Mouse (Mus musculus) neutrophil, adult 5-6 weeks (primary cell): ENCODE measurements around the gene Arr3. TPM values are rescaled to one million over a fixed set of nuclear protein-coding genes. Genes with fewer than 3 reads are reported as not detected.

Experiments
- total RNA-seq: library from RNA; stranded (forward); fragments of 200-1000 nt; gene quantifications from 2 replicates; pipeline ENCODE4 v1.2.3, GENCODE M21; 2017

The Arr3 gene
- total RNA-seq, 1 experiment from 2014 or later = not detected

Other genes starting within 250 kb of the Arr3 start
- gene Otud6a, start 176.5 kb upstream of the Arr3 start, total RNA-seq = not detected in 2 replicates
- gene Awat2, start 162.8 kb upstream of the Arr3 start, total RNA-seq = 0.35 and 1.6 TPM in 2 replicates
- 67.4 and 67.7 TPM in 2 replicates for gene Igbp1, start 111.2 kb upstream of the Arr3 start, total RNA-seq
- gene Dgat2l6, start 80.7 kb upstream of the Arr3 start, total RNA-seq = not detected in 2 replicates
- gene Awat1, start 33.2 kb upstream of the Arr3 start, total RNA-seq = not detected in 2 replicates
- not detected in 2 replicates for gene P2ry4, start 10.6 kb upstream of the Arr3 start, total RNA-seq
- gene Kif4, start 20.2 kb downstream of the Arr3 start, total RNA-seq = 1.1 and 2.1 TPM in 2 replicates
- 10.8 and 12.9 TPM in 2 replicates for gene Pdzd11, start 21.1 kb downstream of the Arr3 start, total RNA-seq
- gene Gdpd2, start 124.4 kb downstream of the Arr3 start, total RNA-seq = not detected in 2 replicates
- 4.7 and 5.8 TPM in 2 replicates for gene Dlg3, start 162.2 kb downstream of the Arr3 start, total RNA-seq